Mouse (Mus musculus): ENCODE measurements at regions not wholly inside any gene's neighbourhood (a gene's known extent, or its start where the extent isn't known, plus 50 kb on each side); places are given as distances from the start of the nearest gene placed in this dataset.

- no peak for TF ChIP-seq POLR2A (IDR thresholded peaks at IDR 0.05; ENCODE audit: extremely low read depth, insufficient read depth, low read length)
- no peak for TF ChIP-seq CTCF (IDR thresholded peaks at IDR 0.05; ENCODE audit: low read depth, low read length)
These were observed 101.4 kb upstream of the Ppp1r12a start for GRCm38 (mm10) chr10:108060554-108060953.

Measured in liver, adult 2 months (tissue).